Mouse (Mus musculus): ENCODE measurements around the gene Dusp19. TPM values are rescaled to one million over a fixed set of nuclear protein-coding genes. Genes with fewer than 3 reads are reported as not detected.

The Dusp19 gene
- total RNA-seq, 4 experiments from 2014 or later: 8.4 to 10.9 (median 9.3) TPM

GRCm38 (mm10) chr2:80638364-80639241, 21.8 kb downstream of the Dusp19 start:
- peak; percentile 94 for DNase-seq (ENCODE audit: low spot score)

GRCm38 (mm10) chr2:80639398-80639797, 22.6 kb downstream of the Dusp19 start:
- no peak for DNase-seq (ENCODE audit: low spot score)

GRCm38 (mm10) chr2:80639864-80640263, 23.0 kb downstream of the Dusp19 start:
- DNase-seq (ENCODE audit: low spot score): no peak

GRCm38 (mm10) chr2:80661414-80661813, 44.6 kb downstream of the Dusp19 start:
- DNase-seq (ENCODE audit: low spot score): no peak

GRCm38 (mm10) chr2:80662682-80663081, 45.8 kb downstream of the Dusp19 start:
- no peak for DNase-seq (ENCODE audit: low spot score)

GRCm38 (mm10) chr2:80667396-80667964, 50.6 kb downstream of the Dusp19 start:
- peak; percentile 4 for DNase-seq (ENCODE audit: low spot score)

GRCm38 (mm10) chr2:80669868-80670666, 53.2 kb downstream of the Dusp19 start:
- no peak for DNase-seq (ENCODE audit: low spot score)

- DNase-seq (ENCODE audit: low spot score): no peak
These were observed 62.0 kb downstream of the Dusp19 start for GRCm38 (mm10) chr2:80678803-80679202.

Small RNA genes within 50 kb of the gene (microRNA-seq; reads per million reads assigned to microRNA genes)
- gene Mir684-1: not detected

Other genes with a start within 250 kb of the Dusp19 start
- gene Frzb, start 169.4 kb upstream of the Dusp19 start, total RNA-seq (2022): 1 to 10 TPM; 3.1 to 7.0 (median 4.3) TPM
- 10 to 100 TPM; 51.5 to 68.0 (median 61.8) TPM for gene Nckap1, start 35.7 kb upstream of the Dusp19 start, total RNA-seq (2022)
- 1 to 10 TPM; 5.7 to 9.4 (median 7.4) TPM for gene Nup35, start 191 bp downstream of the Dusp19 start, total RNA-seq (2022)

Measured in heart, adult 8-10 months (tissue).